Mouse (Mus musculus): ENCODE measurements around the gene Sh3pxd2b.

Gene Sh3pxd2b

GRCm38 (mm10) chr11:32347607-32348432, at the start of gene Sh3pxd2b:
Gene Sh3pxd2b (plus strand): TSS chr11:32347820.
- peak; percentile 27 for DNase-seq

GRCm38 (mm10) chr11:32297866-32298531, 49.6 kb upstream of the Sh3pxd2b start:
- DNase-seq, result no peak

- DNase-seq, result no peak
These were observed 49.1 kb upstream of the Sh3pxd2b start for GRCm38 (mm10) chr11:32298532-32298918.

GRCm38 (mm10) chr11:32299865-32300264, 47.8 kb upstream of the Sh3pxd2b start, which contains the start of gene Hbq1a:
Gene Hbq1a (plus strand): TSS chr11:32300069.
- peak; percentile 70 for DNase-seq

GRCm38 (mm10) chr11:32300279-32301267, 47.0 kb upstream of the Sh3pxd2b start:
- DNase-seq, result no peak

GRCm38 (mm10) chr11:32301506-32301905, 46.1 kb upstream of the Sh3pxd2b start:
- DNase-seq, result no peak

GRCm38 (mm10) chr11:32302824-32303419, 44.7 kb upstream of the Sh3pxd2b start:
- DNase-seq, result no peak

- DNase-seq, result no peak
These were observed 44.2 kb upstream of the Sh3pxd2b start for GRCm38 (mm10) chr11:32303455-32303854.

GRCm38 (mm10) chr11:32307006-32307405, 40.6 kb upstream of the Sh3pxd2b start:
- DNase-seq, result no peak

- DNase-seq, result no peak
These were observed 38.2 kb upstream of the Sh3pxd2b start for GRCm38 (mm10) chr11:32309446-32309845.

GRCm38 (mm10) chr11:32309928-32310327, 37.7 kb upstream of the Sh3pxd2b start:
- DNase-seq, result no peak

- DNase-seq, result no peak
These were observed 31.6 kb upstream of the Sh3pxd2b start for GRCm38 (mm10) chr11:32316009-32316408.

- no peak for DNase-seq
These were observed 27.0 kb upstream of the Sh3pxd2b start for GRCm38 (mm10) chr11:32320507-32321195.

GRCm38 (mm10) chr11:32321196-32321565, 26.4 kb upstream of the Sh3pxd2b start:
- peak; percentile 41 for DNase-seq

- DNase-seq, result peak; percentile 82
These were observed 23.0 kb upstream of the Sh3pxd2b start for GRCm38 (mm10) chr11:32324609-32325008.

GRCm38 (mm10) chr11:32331075-32331474, 16.5 kb upstream of the Sh3pxd2b start:
- no peak for DNase-seq

GRCm38 (mm10) chr11:32331861-32332260, 15.8 kb upstream of the Sh3pxd2b start:
- DNase-seq, result no peak

GRCm38 (mm10) chr11:32333235-32333634, 14.4 kb upstream of the Sh3pxd2b start:
- DNase-seq, result no peak

GRCm38 (mm10) chr11:32336435-32336907, 11.1 kb upstream of the Sh3pxd2b start:
- no peak for DNase-seq

GRCm38 (mm10) chr11:32339131-32339531, 8.5 kb upstream of the Sh3pxd2b start:
- no peak for DNase-seq
